Mouse (Mus musculus) liver, postnatal 0 days (tissue): ENCODE measurements around the gene St7.

ENCODE experiments used
- CTCF ChIP-seq: sonication (generic); IDR thresholded peaks from 2 replicates; pipeline ENCODE4 v1.5.1; 2016; ENCODE audit warnings: antibody characterized with exemption, low read depth
- EP300 ChIP-seq: IDR thresholded peaks from 2 replicates; pipeline ENCODE4 v1.6.1; 2016; ENCODE audit warnings: antibody characterized with exemption, low read depth, mild to moderate bottlenecking

DNA sequence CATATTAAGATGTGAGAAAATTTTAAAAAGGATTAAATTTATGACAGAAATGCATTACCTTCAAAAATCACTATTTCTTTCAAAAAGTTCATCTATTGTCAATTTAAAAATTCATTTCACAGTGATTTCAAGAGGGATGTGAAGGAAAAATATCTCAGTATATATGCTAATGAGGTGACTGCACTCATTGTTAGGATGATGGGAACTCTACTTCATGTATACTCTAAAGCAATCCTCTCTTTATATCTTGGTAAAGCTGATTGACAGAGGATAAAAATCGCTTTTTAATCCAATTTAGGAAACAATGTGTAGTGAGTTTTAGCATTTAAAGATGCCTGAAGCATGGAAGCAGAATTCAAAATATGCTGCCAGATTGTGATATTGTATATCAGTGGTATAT, 220.6 kb downstream of the St7 start:
- TF ChIP-seq EP300 (no peak), CTCF (no peak)
